ENCODE assay signal across 20 mouse cellular contexts in the genomic region with DNA sequence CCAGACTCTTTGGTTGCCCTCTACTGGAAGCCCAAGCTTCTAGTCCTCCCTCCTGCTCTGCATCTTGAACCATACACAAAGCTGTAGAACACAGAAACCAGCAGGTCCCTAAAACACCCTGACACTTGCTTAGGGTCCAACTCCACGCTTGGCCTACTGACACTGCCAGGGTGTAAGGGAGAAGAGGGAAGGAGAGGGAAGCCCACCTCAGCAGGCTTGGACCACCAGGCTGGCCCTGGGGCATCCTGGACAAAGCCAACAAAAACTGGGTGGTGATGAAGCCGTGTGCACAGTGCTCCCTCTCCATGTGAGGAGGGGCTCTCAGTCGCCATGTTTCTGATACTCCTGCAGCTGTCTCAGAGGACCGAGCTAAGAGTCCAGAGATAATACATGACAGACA. TPM values are rescaled to one million over a fixed set of nuclear protein-coding genes. Genes with fewer than 3 reads are reported as not detected.
DNase-seq lines count a peak whose midpoint lies in the region; ATAC-seq and TF ChIP-seq lines count a peak whose summit lies in the region.
"Had no signal": no experiment of that assay in that cellular context is flagged by ENCODE, and none has a peak within 500 bp of the region (broad histone marks: within the 10 kb centered on the region; RNA-seq: fewer than 3 reads in every experiment).

No protein-coding gene starts in this region.

- WGBS in hindbrain, embryonic 10.5 days: 79% methylated on average over 4 of the region's 4 CpGs
- 87% methylated on average over 4 of the region's 4 CpGs for WGBS in hindbrain, embryonic 14.5 days
- WGBS in kidney, postnatal 0 days: 78% methylated on average over 4 of the region's 4 CpGs
- 87% methylated on average over 4 of the region's 4 CpGs for WGBS in kidney, adult 2 months
- WGBS in thymus, adult 2 months: 97% methylated on average over 4 of the region's 4 CpGs

- H3K4me3 ChIP-seq in hindbrain, embryonic 10.5 days: no peak overlapping the region
- H3K4me3 ChIP-seq in hindbrain, embryonic 14.5 days (replicated peaks; ENCODE audit: low read length): no peak overlapping the region
- no peak overlapping the region for H3K4me3 ChIP-seq in kidney, postnatal 0 days (replicated peaks; ENCODE audit: low read depth, low read length)
- no peak overlapping the region for H3K4me3 ChIP-seq in kidney, adult 2 months (ENCODE audit: insufficient read depth, low read depth, low read length)
- no peak overlapping the region for H3K4me3 ChIP-seq in thymus, adult 2 months (ENCODE audit: control insufficient read depth, insufficient read depth, low read length)
- H3K4me3 ChIP-seq: embryonic facial prominence, embryonic 13.5 days; forebrain, embryonic 13.5 days; gastrocnemius, adult 2 months; heart, embryonic 15.5 days had no signal

- TF ChIP-seq CTCF in kidney, postnatal 0 days (IDR thresholded peaks at IDR 0.05; ENCODE audit: low read depth): 0 out of 2 replicates have a peak, but pooled peaks have one; percentile 12
- no peak for TF ChIP-seq CTCF in kidney, adult 2 months (conservative IDR thresholded peaks at IDR 0.05; ENCODE audit: insufficient read depth, insufficient read length, low read depth, low read length)
- TF ChIP-seq CTCF in thymus, adult 2 months (IDR thresholded peaks at IDR 0.05; ENCODE audit: borderline replicate concordance, control insufficient read depth, extremely low read depth, insufficient read depth, low read length, poor library complexity): no peak

- no peak overlapping the region for H3K9ac ChIP-seq in hindbrain, embryonic 14.5 days
- H3K9ac ChIP-seq in kidney, postnatal 0 days (ENCODE audit: low read depth, low read length): no peak overlapping the region
- H3K9ac ChIP-seq: embryonic facial prominence, embryonic 13.5 days; forebrain, embryonic 13.5 days; heart, embryonic 15.5 days had no signal

- H3K4me2 ChIP-seq in hindbrain, embryonic 14.5 days (replicated peaks): no peak overlapping the region
- no peak overlapping the region for H3K4me2 ChIP-seq in kidney, postnatal 0 days (ENCODE audit: low read length)
- H3K4me2 ChIP-seq: embryonic facial prominence, embryonic 13.5 days; forebrain, embryonic 13.5 days; heart, embryonic 11.5 days; heart, embryonic 15.5 days had no signal

- peaks cover 9% of the 10 kb centered on the region for H3K4me1 ChIP-seq in hindbrain, embryonic 10.5 days (replicated peaks)
- H3K4me1 ChIP-seq in hindbrain, embryonic 14.5 days (replicated peaks; ENCODE audit: control insufficient read depth, insufficient read depth, low read length): no peaks in the 10 kb centered on the region
- H3K4me1 ChIP-seq in kidney, postnatal 0 days (replicated peaks; ENCODE audit: insufficient read depth, low read length): no peaks in the 10 kb centered on the region
- H3K4me1 ChIP-seq in kidney, adult 2 months (ENCODE audit: control insufficient read depth, insufficient read depth, low read length): peaks cover 22% of the 10 kb centered on the region
- H3K4me1 ChIP-seq in thymus, adult 2 months (replicated peaks; ENCODE audit: control insufficient read depth, insufficient read depth, low read length): peaks cover 11% of the 10 kb centered on the region
- H3K4me1 ChIP-seq: embryonic facial prominence, embryonic 13.5 days; forebrain, embryonic 13.5 days; heart, embryonic 15.5 days had no signal

- DNase-seq in hindbrain, embryonic 10.5 days (ENCODE audit: low spot score): peak; percentile 1
- DNase-seq in hindbrain, embryonic 14.5 days (ENCODE audit: low spot score): no peak
- DNase-seq in kidney, postnatal 0 days (ENCODE audit: low spot score): no peak
- DNase-seq in kidney, adult 2 months: no peak
- peak; percentile 0 for DNase-seq in thymus, adult 2 months
- DNase-seq in thymus, adult 18-20 months: no peak
- DNase-seq in retina, postnatal 1 day: no peak
- DNase-seq: adrenal gland, adult 2 months; adrenal gland, postnatal 25 days; cerebellum, adult 18-20 months; cerebellum, adult 9-11 months; cerebellum, postnatal 36 days; gastrocnemius, adult 2 months; gastrocnemius, postnatal 25 days had no signal

- no peak for ATAC-seq in hindbrain, embryonic 14.5 days (ENCODE audit: low FRiP score)
- no peak for ATAC-seq in kidney, postnatal 0 days (replicated peaks; ENCODE audit: low FRiP score, low read depth)
- ATAC-seq: forebrain, embryonic 13.5 days; hindbrain, embryonic 16.5 days had no signal

- H3K36me3 ChIP-seq in hindbrain, embryonic 10.5 days: no peaks in the 10 kb centered on the region
- H3K36me3 ChIP-seq in hindbrain, embryonic 14.5 days (replicated peaks; ENCODE audit: control insufficient read depth, insufficient read depth): no peaks in the 10 kb centered on the region
- H3K36me3 ChIP-seq in kidney, postnatal 0 days (ENCODE audit: insufficient read depth, low read length): no peaks in the 10 kb centered on the region
- H3K36me3 ChIP-seq in kidney, adult 2 months (ENCODE audit: control insufficient read depth, insufficient read depth, low read length): no peaks in the 10 kb centered on the region
- no peaks in the 10 kb centered on the region for H3K36me3 ChIP-seq in thymus, adult 2 months (ENCODE audit: control insufficient read depth, insufficient read depth, low read length)
- H3K36me3 ChIP-seq: embryonic facial prominence, embryonic 13.5 days; heart, embryonic 15.5 days had no signal

- peaks cover 7% of the 10 kb centered on the region for H3K9me3 ChIP-seq in hindbrain, embryonic 10.5 days
- no peaks in the 10 kb centered on the region for H3K9me3 ChIP-seq in hindbrain, embryonic 14.5 days (ENCODE audit: control insufficient read depth, low read length)
- no peaks in the 10 kb centered on the region for H3K9me3 ChIP-seq in kidney, postnatal 0 days (replicated peaks; ENCODE audit: low read length)
- H3K9me3 ChIP-seq: embryonic facial prominence, embryonic 13.5 days; heart, embryonic 15.5 days had no signal

- H3K27ac ChIP-seq in hindbrain, embryonic 10.5 days: no peak overlapping the region
- H3K27ac ChIP-seq in hindbrain, embryonic 14.5 days: no peak overlapping the region
- H3K27ac ChIP-seq in kidney, postnatal 0 days: no peak overlapping the region
- H3K27ac ChIP-seq in kidney, adult 2 months (ENCODE audit: insufficient read depth, low read depth, low read length): no peak overlapping the region
- no peak overlapping the region for H3K27ac ChIP-seq in thymus, adult 2 months (ENCODE audit: control insufficient read depth, insufficient read depth, low read length)
- H3K27ac ChIP-seq: embryonic facial prominence, embryonic 13.5 days; forebrain, embryonic 13.5 days; gastrocnemius, adult 2 months; heart, embryonic 15.5 days had no signal

- peaks cover 9% of the 10 kb centered on the region; the same call in 1 of the 2 replicates for H3K27me3 ChIP-seq in hindbrain, embryonic 10.5 days (ENCODE audit: insufficient read depth, poor library complexity, severe bottlenecking)
- no peaks in the 10 kb centered on the region; the same call in 1 of the 2 replicates for H3K27me3 ChIP-seq in hindbrain, embryonic 14.5 days (ENCODE audit: control insufficient read depth, insufficient read depth, low read length)
- no peaks in the 10 kb centered on the region for H3K27me3 ChIP-seq in kidney, postnatal 0 days (ENCODE audit: insufficient read depth, low read length)
- no peaks in the 10 kb centered on the region for H3K27me3 ChIP-seq in kidney, adult 2 months (replicated peaks; ENCODE audit: control insufficient read depth, insufficient read depth, low read length)
- H3K27me3 ChIP-seq in thymus, adult 2 months (ENCODE audit: control insufficient read depth, insufficient read depth, low read length): no peaks in the 10 kb centered on the region
- H3K27me3 ChIP-seq: forebrain, embryonic 13.5 days had no signal

- no peak for TF ChIP-seq POLR2A in kidney, adult 2 months (IDR thresholded peaks at IDR 0.05; ENCODE audit: low read depth, low read length)
- no peak for TF ChIP-seq POLR2A in thymus, adult 2 months (IDR thresholded peaks at IDR 0.05; ENCODE audit: control insufficient read depth, extremely low read depth, insufficient read depth, low read length, poor library complexity)

RNA-seq across cellular contexts. Expression of gene Pck1, which starts 27.2 kb away (rescaled TPM):
- not detected in 2 replicates for polyA plus RNA-seq in hindbrain, embryonic 10.5 days (2016; fragmentation: Nextera tagmentation; extraction: Ambion mirVana)
- polyA plus RNA-seq in hindbrain, embryonic 14.5 days (2014; fragmentation: Nextera tagmentation; extraction: Ambion mirVana): not detected in 2 replicates
- polyA plus RNA-seq in kidney, postnatal 0 days (2015; fragmentation: Nextera tagmentation; extraction: Ambion mirVana): 47.2 and 67.8 TPM in 2 replicates
- 648 and 871 TPM in 2 replicates for polyA plus RNA-seq in kidney, adult 2 months (2012; rRNA removed)
- 14.5 and 25.6 TPM in 2 replicates for polyA plus RNA-seq in thymus, adult 2 months (2012; rRNA removed)
- polyA plus RNA-seq: embryonic facial prominence, embryonic 13.5 days; forebrain, embryonic 13.5 days; heart, embryonic 11.5 days; hindbrain, embryonic 11.5 days; hindbrain, embryonic 16.5 days had no signal

RNA-seq across cellular contexts. Expression of gene Zbp1, which starts 38.7 kb away (rescaled TPM):
- 0.17 and 0.73 TPM in 2 replicates for polyA plus RNA-seq in hindbrain, embryonic 10.5 days (2016; fragmentation: Nextera tagmentation; extraction: Ambion mirVana)
- polyA plus RNA-seq in hindbrain, embryonic 14.5 days (2014; fragmentation: Nextera tagmentation; extraction: Ambion mirVana): 0.27 TPM in 1 of 2 replicates, not detected in the other
- 1.3 and 1.7 TPM in 2 replicates for polyA plus RNA-seq in kidney, postnatal 0 days (2015; fragmentation: Nextera tagmentation; extraction: Ambion mirVana)
- polyA plus RNA-seq in kidney, adult 2 months (2012; rRNA removed): 3.3 and 7.8 TPM in 2 replicates
- polyA plus RNA-seq in thymus, adult 2 months (2012; rRNA removed): 58.6 and 63.7 TPM in 2 replicates
- polyA plus RNA-seq: forebrain, embryonic 13.5 days; heart, embryonic 11.5 days; hindbrain, embryonic 11.5 days; hindbrain, embryonic 16.5 days had no signal

Comparison
In these comparisons a context has a peak if more than half of its experiments do, and no peak if none do; other contexts are left out.
1. DNase-seq: peak in hindbrain, embryonic 10.5 days (single experiment) and thymus, adult 2 months (single experiment); none in hindbrain, embryonic 14.5 days (single experiment), kidney, postnatal 0 days (single experiment), kidney, adult 2 months (single experiment), thymus, adult 18-20 months (0 of 2) and retina, postnatal 1 day (single experiment).